Mouse (Mus musculus): ENCODE measurements around the gene Amn1. TPM values are rescaled to one million over a fixed set of nuclear protein-coding genes. Genes with fewer than 3 reads are reported as not detected.
A peak's percentile ranks its signal among the peaks of the same experiment; 100 is the strongest.
"Not testable (repeated sequence)": the region's sequence is repeated elsewhere in the genome, so short reads cannot be mapped to it uniquely, and the experiment has no call there.

Amn1 gene
- polyA plus RNA-seq, 1 experiment from 2014 or later: 26.0 TPM

GRCm38 (mm10) chr6:149167672-149168071 lies 20.8 kb downstream of the Amn1 start:
- H3K36me3 ChIP-seq (ENCODE audit: insufficient read depth, low read length): 0 out of 2 replicates have a peak, but pooled peaks cover 9% of the 10 kb centered on the region
- H3K27ac ChIP-seq (ENCODE audit: low read length): no peak overlapping the region
- H3K9me3 ChIP-seq (ENCODE audit: low read length): no peaks in the 10 kb centered on the region
- no peak for DNase-seq (ENCODE audit: low spot score)
- no peak for TF ChIP-seq CTCF (IDR thresholded peaks at IDR 0.05)
- no peak for TF ChIP-seq EP300 (IDR thresholded peaks at IDR 0.05)
- no peak overlapping the region for H3K4me2 ChIP-seq (replicated peaks; ENCODE audit: low read depth, low read length)
- no peaks in the 10 kb centered on the region for H3K27me3 ChIP-seq (replicated peaks; ENCODE audit: insufficient read depth, low read length)
- H3K9ac ChIP-seq (replicated peaks; ENCODE audit: low read depth): no peak overlapping the region
- WGBS: 89% methylated on average over 1 of the region's 1 CpGs
- no peaks in the 10 kb centered on the region for H3K4me1 ChIP-seq (ENCODE audit: insufficient read depth, low read depth, low read length)
- no peak for ATAC-seq
- no peak overlapping the region for H3K4me3 ChIP-seq (ENCODE audit: low read depth, low read length)

GRCm38 (mm10) chr6:149167038-149167437 lies 21.5 kb downstream of the Amn1 start:
- not testable (repeated sequence) for ATAC-seq; H3K27me3 ChIP-seq (replicated peaks; ENCODE audit: insufficient read depth, low read length); H3K9me3 ChIP-seq (ENCODE audit: low read length); H3K4me2 ChIP-seq (replicated peaks; ENCODE audit: low read depth, low read length); DNase-seq (ENCODE audit: low spot score); H3K36me3 ChIP-seq (ENCODE audit: insufficient read depth, low read length); H3K27ac ChIP-seq (ENCODE audit: low read length); H3K9ac ChIP-seq (replicated peaks; ENCODE audit: low read depth); H3K4me3 ChIP-seq (ENCODE audit: low read depth, low read length); H3K4me1 ChIP-seq (ENCODE audit: insufficient read depth, low read depth, low read length)
- TF ChIP-seq EP300 (IDR thresholded peaks at IDR 0.05): peak; percentile 57
- WGBS: 41% methylated on average over 3 of the region's 4 CpGs

GRCm38 (mm10) chr6:149155031-149155841 lies 33.3 kb downstream of the Amn1 start:
- TF ChIP-seq CTCF (IDR thresholded peaks at IDR 0.05) (no peak), EP300 (IDR thresholded peaks at IDR 0.05) (no peak)
- Histone ChIP-seq H3K27ac (ENCODE audit: low read length) (no peak overlapping the region), H3K9ac (replicated peaks; ENCODE audit: low read depth) (no peak overlapping the region), H3K9me3 (ENCODE audit: low read length) (no peaks in the 10 kb centered on the region), H3K4me1 (ENCODE audit: insufficient read depth, low read depth, low read length) (no peaks in the 10 kb centered on the region), H3K36me3 (ENCODE audit: insufficient read depth, low read length) (0 out of 2 replicates have a peak, but pooled peaks cover 9% of the 10 kb centered on the region), H3K4me3 (ENCODE audit: low read depth, low read length) (no peak overlapping the region), H3K4me2 (replicated peaks; ENCODE audit: low read depth, low read length) (no peak overlapping the region), H3K27me3 (replicated peaks; ENCODE audit: insufficient read depth, low read length) (no peaks in the 10 kb centered on the region)
- DNase-seq (ENCODE audit: low spot score) (no peak), ATAC-seq (no peak)
- 21% methylated on average over 3 of the region's 3 CpGs for WGBS

GRCm38 (mm10) chr6:149154116-149155030 lies 34.1 kb downstream of the Amn1 start:
- Histone ChIP-seq H3K27ac (ENCODE audit: low read length) (peak overlapping the region; percentile 32; the same call in 1 of the 2 replicates), H3K4me1 (ENCODE audit: insufficient read depth, low read depth, low read length) (no peaks in the 10 kb centered on the region), H3K9me3 (ENCODE audit: low read length) (no peaks in the 10 kb centered on the region), H3K9ac (replicated peaks; ENCODE audit: low read depth) (no peak overlapping the region), H3K36me3 (ENCODE audit: insufficient read depth, low read length) (0 out of 2 replicates have a peak, but pooled peaks cover 9% of the 10 kb centered on the region), H3K4me2 (replicated peaks; ENCODE audit: low read depth, low read length) (no peak overlapping the region), H3K4me3 (ENCODE audit: low read depth, low read length) (no peak overlapping the region), H3K27me3 (replicated peaks; ENCODE audit: insufficient read depth, low read length) (no peaks in the 10 kb centered on the region)
- TF ChIP-seq CTCF (IDR thresholded peaks at IDR 0.05): no peak
- TF ChIP-seq EP300 (IDR thresholded peaks at IDR 0.05): no peak
- 9% methylated on average over 8 of the region's 8 CpGs for WGBS
- DNase-seq (ENCODE audit: low spot score) (no peak), ATAC-seq (peak; percentile 58)

GRCm38 (mm10) chr6:149153473-149154115 lies 34.9 kb downstream of the Amn1 start:
- TF ChIP-seq CTCF (IDR thresholded peaks at IDR 0.05): peak; percentile 39
- no peak for TF ChIP-seq EP300 (IDR thresholded peaks at IDR 0.05)
- Histone ChIP-seq H3K27ac (ENCODE audit: low read length) (0 out of 2 replicates have a peak overlapping the region, but pooled peaks have one; percentile 32), H3K9ac (replicated peaks; ENCODE audit: low read depth) (no peak overlapping the region), H3K4me2 (replicated peaks; ENCODE audit: low read depth, low read length) (no peak overlapping the region), H3K36me3 (ENCODE audit: insufficient read depth, low read length) (0 out of 2 replicates have a peak, but pooled peaks cover 9% of the 10 kb centered on the region), H3K9me3 (ENCODE audit: low read length) (no peaks in the 10 kb centered on the region), H3K27me3 (replicated peaks; ENCODE audit: insufficient read depth, low read length) (no peaks in the 10 kb centered on the region), H3K4me3 (ENCODE audit: low read depth, low read length) (no peak overlapping the region), H3K4me1 (ENCODE audit: insufficient read depth, low read depth, low read length) (no peaks in the 10 kb centered on the region)
- WGBS: 32% methylated on average over 6 of the region's 6 CpGs
- peak; percentile 56; the same call in 1 of the 2 replicates for ATAC-seq
- peak; percentile 18 for DNase-seq (ENCODE audit: low spot score)

Data from lung, postnatal 0 days (tissue).